Mouse (Mus musculus): Measurements from ENCODE around the gene Cbx8. TPM values are rescaled to one million over a fixed set of nuclear protein-coding genes. Genes with fewer than 3 reads are reported as not detected.

The Cbx8 gene
- polyA plus RNA-seq, 1 experiment from 2014 or later = 9.3 TPM

DNA sequence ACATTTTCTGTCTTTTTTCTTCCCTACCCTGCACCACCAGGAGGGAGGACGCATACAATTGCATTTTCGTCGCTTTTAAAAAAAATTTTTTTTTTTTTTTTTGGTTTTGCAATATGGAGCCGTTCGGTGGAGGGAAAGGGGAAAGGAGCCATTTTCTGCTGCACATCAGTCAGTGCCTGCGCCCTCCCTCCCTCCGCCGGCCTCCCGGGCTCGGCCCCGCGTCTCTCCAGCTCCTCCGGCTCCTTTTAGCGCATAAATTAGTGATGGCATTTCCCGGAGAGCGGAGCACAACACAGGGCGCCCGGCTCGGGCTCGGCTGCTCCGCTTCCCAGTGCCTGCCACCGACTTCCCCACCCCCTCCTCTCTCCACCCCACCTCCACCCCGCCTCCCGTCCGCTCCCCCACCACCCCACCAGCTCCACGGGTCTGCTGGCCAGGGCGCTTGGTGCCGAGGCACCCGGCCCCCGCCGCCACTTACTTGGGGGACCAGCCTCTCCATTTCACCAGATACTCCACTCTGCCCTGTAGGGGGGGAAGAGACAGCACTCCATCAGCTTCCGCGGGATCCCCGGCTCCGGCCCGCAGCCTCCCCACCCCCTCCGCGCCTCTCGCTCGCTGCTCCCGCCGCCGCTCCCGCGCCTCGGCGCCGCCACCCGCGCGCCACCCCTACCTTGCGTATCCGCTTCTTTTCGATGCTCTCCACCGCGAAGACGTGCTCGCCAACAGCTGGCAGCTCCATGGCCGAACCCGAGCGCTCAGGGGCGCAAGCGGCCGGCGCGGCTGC is 44.7 kb upstream of the Cbx8 start:
- DNase-seq (ENCODE audit: low spot score) = peak; percentile 79
- peaks cover 78% of the 10 kb centered on the region for H3K27me3 ChIP-seq (ENCODE audit: control insufficient read depth, insufficient read depth, low read length)
- peak overlapping the region; percentile 98 for H3K27ac ChIP-seq (ENCODE audit: low read depth, low read length)
- ATAC-seq (ENCODE audit: low FRiP score) = peak; percentile 63
- H3K36me3 ChIP-seq (ENCODE audit: control insufficient read depth, insufficient read depth, low read length) = no peaks in the 10 kb centered on the region; the same call in 1 of the 2 replicates
- H3K9me3 ChIP-seq (ENCODE audit: control insufficient read depth, low read length) = no peaks in the 10 kb centered on the region
- H3K4me1 ChIP-seq (replicated peaks; ENCODE audit: control insufficient read depth, insufficient read depth, low read length) = peaks cover 38% of the 10 kb centered on the region
- 1% methylated on average over 47 of the region's 66 CpGs for WGBS
- peak overlapping the region; percentile 82 for H3K4me3 ChIP-seq (ENCODE audit: low read depth, low read length)
- peak overlapping the region; percentile 89 for H3K9ac ChIP-seq (ENCODE audit: low read depth, low read length)
- peak overlapping the region; percentile 82 for H3K4me2 ChIP-seq (replicated peaks; ENCODE audit: low read depth, low read length)

DNA sequence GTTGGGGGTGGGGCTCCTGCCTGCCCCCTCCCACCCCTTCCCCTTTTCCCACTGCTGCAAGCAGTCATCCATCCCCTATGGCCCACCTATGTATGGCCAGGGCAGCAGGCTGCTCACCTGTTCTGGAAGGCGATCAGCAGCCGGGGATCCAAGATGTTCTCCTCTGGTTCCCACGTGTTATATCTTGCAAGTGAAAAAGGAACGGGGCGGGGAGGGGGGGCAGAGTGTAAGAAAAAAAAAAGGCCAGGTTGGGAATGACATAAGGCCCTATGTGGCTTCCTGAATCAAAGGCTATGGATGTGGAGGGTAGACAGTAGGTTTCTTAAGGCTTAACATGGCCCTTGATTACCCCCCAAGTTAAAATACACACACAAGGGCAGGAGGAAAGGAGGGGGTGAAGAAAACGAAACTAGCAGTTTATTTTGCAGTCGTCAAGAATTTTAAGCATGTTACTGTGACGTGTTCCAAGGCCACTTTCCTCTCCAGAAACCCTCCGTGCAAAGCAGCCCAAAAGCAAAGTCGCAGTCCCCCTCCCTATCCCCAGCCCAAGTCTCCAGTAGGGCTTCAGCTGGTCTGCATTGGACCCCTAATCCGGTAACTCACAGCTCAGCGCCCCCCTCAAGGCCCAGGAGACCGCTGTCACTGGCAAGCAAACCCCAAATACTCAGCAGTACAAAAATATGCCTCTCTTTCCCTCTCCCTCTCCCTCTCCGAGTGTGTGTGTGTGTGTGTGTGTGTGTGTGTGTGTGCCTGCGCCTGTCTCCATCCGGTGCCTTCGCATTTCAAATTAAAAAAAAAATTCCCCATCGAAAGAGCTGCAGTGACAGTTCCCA is 43.9 kb upstream of the Cbx8 start:
- 1% methylated on average over 18 of the region's 18 CpGs for WGBS
- ATAC-seq (ENCODE audit: low FRiP score) (no peak), DNase-seq (ENCODE audit: low spot score) (peak; percentile 57)
- H3K9ac ChIP-seq (ENCODE audit: low read depth, low read length) = peak overlapping the region; percentile 89
- H3K27ac ChIP-seq (ENCODE audit: low read depth, low read length) = peak overlapping the region; percentile 98
- H3K4me2 ChIP-seq (replicated peaks; ENCODE audit: low read depth, low read length) = peak overlapping the region; percentile 82
- H3K4me3 ChIP-seq (ENCODE audit: low read depth, low read length) = peak overlapping the region; percentile 82
- H3K36me3 ChIP-seq (ENCODE audit: control insufficient read depth, insufficient read depth, low read length) = no peaks in the 10 kb centered on the region; the same call in 1 of the 2 replicates
- no peaks in the 10 kb centered on the region for H3K9me3 ChIP-seq (ENCODE audit: control insufficient read depth, low read length)
- peaks cover 32% of the 10 kb centered on the region for H3K4me1 ChIP-seq (replicated peaks; ENCODE audit: control insufficient read depth, insufficient read depth, low read length)
- H3K27me3 ChIP-seq (ENCODE audit: control insufficient read depth, insufficient read depth, low read length) = peaks cover 77% of the 10 kb centered on the region

DNA sequence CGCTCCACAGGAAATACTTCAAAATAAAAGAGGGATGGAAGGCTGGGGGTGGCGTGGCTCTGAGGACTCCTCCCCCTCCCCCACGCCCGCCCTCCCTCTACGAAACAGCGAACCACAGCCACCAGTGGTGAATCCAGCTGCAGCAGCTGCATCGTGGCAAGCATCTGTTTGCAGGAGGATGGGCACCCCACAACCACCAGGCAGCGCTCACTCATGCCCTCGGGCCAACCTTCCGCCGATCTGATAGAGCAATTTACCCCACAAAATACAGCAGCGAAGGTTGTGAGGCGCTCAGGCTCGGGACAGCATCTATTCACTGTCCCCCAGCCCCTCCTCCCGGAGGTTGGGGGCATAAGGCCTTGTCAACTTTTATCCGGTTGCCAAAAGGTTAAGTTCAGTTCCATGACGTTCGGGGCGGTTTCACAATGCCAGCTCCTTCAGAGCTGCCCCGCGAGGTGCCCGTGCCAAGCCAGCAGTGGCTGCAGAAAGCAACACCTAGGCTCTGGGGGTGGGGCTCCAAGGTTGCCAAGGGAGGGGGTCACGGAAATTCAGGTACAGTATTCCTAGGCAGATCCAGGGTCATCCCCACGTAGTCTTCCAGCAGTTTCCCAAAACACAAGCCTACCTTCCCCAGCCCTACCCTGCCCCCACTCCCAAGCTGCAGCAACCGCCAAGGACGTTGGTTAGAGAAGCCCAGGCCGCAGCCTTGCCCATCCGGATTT is 43.1 kb upstream of the Cbx8 start:
- Histone ChIP-seq H3K27me3 (ENCODE audit: control insufficient read depth, insufficient read depth, low read length) (peaks cover 74% of the 10 kb centered on the region), H3K9me3 (ENCODE audit: control insufficient read depth, low read length) (no peaks in the 10 kb centered on the region), H3K27ac (ENCODE audit: low read depth, low read length) (no peak overlapping the region), H3K4me2 (replicated peaks; ENCODE audit: low read depth, low read length) (peak overlapping the region; percentile 82), H3K9ac (ENCODE audit: low read depth, low read length) (peak overlapping the region; percentile 89), H3K36me3 (ENCODE audit: control insufficient read depth, insufficient read depth, low read length) (no peaks in the 10 kb centered on the region; the same call in 1 of the 2 replicates), H3K4me1 (replicated peaks; ENCODE audit: control insufficient read depth, insufficient read depth, low read length) (peaks cover 36% of the 10 kb centered on the region), H3K4me3 (ENCODE audit: low read depth, low read length) (peak overlapping the region; percentile 82)
- ATAC-seq (ENCODE audit: low FRiP score) = no peak
- peak; percentile 43 for DNase-seq (ENCODE audit: low spot score)
- WGBS = under 1% methylated on average over 28 of the region's 28 CpGs

DNA sequence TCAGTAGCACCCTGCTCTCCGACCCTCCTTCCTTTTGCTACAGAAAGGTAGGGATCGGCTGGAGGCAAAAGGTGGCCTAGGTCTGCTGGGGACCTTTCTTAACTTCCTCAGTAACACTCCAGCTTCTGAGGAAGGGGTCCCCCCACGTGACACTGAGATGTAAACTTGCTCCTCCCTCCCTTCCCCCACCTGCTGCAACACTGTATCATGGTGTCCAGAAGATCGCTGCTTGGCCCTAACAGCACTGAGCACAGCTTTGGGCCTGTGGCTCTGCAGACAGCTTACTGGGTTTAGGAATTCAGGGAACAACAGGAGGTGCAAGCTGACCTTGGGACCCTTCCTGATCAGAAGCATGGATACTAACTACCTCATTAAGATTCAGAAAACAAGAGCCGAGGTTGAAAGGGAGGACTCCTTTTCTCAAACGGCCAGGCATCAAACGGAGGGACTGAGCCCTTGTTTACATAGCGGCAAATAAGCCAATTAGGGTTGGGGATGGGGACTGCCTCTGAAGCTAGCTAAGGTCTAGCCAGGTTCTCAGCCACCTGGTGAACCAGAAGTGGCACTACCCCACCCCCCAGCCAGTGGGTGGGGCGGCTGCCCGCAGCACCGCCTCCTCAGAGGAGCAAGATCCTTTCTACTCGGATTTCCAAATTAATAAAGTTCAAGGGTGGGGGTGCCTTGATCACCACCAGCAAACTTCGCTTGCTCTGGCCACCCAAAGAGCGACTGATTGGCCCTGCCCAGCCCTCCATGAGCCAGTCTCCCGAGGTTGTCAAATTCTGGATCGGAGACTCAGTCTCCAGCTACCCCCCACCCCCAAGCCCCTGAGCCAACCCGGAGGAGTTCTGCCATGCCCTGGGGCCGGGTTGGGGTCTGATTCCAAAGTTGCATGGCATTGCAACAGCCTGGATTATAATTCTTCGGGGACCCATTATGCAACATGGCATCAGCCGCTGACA is 42.1 kb upstream of the Cbx8 start:
- no peaks in the 10 kb centered on the region for H3K9me3 ChIP-seq (ENCODE audit: control insufficient read depth, low read length)
- ATAC-seq (ENCODE audit: low FRiP score) (no peak), DNase-seq (ENCODE audit: low spot score) (peak; percentile 33)
- H3K9ac ChIP-seq (ENCODE audit: low read depth, low read length) = no peak overlapping the region
- H3K4me1 ChIP-seq (replicated peaks; ENCODE audit: control insufficient read depth, insufficient read depth, low read length) = peaks cover 45% of the 10 kb centered on the region
- whole genome bisulfite sequencing = 3% methylated on average over 20 of the region's 20 CpGs
- peak overlapping the region; percentile 82; the same call in 1 of the 2 replicates for H3K4me3 ChIP-seq (ENCODE audit: low read depth, low read length)
- peak overlapping the region; percentile 82 for H3K4me2 ChIP-seq (replicated peaks; ENCODE audit: low read depth, low read length)
- peaks cover 65% of the 10 kb centered on the region for H3K27me3 ChIP-seq (ENCODE audit: control insufficient read depth, insufficient read depth, low read length)
- H3K27ac ChIP-seq (ENCODE audit: low read depth, low read length) = no peak overlapping the region
- H3K36me3 ChIP-seq (ENCODE audit: control insufficient read depth, insufficient read depth, low read length) = no peaks in the 10 kb centered on the region; the same call in 1 of the 2 replicates

DNA sequence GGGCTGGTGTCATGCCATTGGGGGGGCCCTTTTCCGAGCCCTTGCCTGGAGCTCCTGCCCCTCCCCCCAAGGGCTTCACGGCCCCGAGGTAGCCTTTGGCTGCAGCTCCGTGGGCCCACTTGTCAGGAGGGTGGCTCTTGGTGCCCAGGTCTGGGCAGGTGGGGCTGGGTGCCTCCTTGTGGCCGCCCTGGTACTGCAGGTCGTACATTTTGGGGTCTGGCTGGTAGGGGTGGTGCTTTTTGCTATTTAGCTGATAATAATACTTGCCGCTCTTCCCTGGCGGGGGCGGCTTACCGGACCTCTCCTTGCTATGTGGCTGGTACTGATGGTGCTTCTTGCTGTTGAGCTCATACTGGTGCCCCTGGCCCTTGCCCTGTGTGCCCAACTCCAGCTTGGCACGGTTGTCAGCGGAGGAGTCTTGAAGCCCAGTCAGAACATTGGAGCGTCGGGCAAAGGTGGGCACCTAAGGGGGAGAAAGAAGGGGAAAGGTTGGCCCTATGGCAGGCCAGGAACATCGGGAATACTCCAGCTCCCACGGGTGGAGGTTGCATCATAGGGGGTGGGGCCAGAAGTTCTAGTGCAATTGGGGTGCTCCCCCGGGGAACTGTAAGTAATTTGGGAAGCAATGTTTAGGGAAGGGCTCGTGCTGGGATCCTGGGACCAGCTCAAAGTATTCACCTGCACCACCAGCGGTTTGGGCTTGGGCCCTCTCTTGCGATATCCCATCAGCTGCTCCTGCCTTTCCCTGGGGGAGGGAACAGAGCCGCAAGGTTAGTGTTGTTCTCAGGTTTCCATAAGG is 41.3 kb upstream of the Cbx8 start:
- Histone ChIP-seq H3K36me3 (ENCODE audit: control insufficient read depth, insufficient read depth, low read length) (no peaks in the 10 kb centered on the region; the same call in 1 of the 2 replicates), H3K4me3 (ENCODE audit: low read depth, low read length) (peak overlapping the region; percentile 14; the same call in 1 of the 2 replicates), H3K9ac (ENCODE audit: low read depth, low read length) (no peak overlapping the region), H3K27ac (ENCODE audit: low read depth, low read length) (no peak overlapping the region), H3K9me3 (ENCODE audit: control insufficient read depth, low read length) (no peaks in the 10 kb centered on the region), H3K27me3 (ENCODE audit: control insufficient read depth, insufficient read depth, low read length) (peaks cover 56% of the 10 kb centered on the region), H3K4me2 (replicated peaks; ENCODE audit: low read depth, low read length) (no peak overlapping the region), H3K4me1 (replicated peaks; ENCODE audit: control insufficient read depth, insufficient read depth, low read length) (peaks cover 44% of the 10 kb centered on the region)
- WGBS = 8% methylated on average over 21 of the region's 21 CpGs
- ATAC-seq (ENCODE audit: low FRiP score) (no peak), DNase-seq (ENCODE audit: low spot score) (peak; percentile 71)

DNA sequence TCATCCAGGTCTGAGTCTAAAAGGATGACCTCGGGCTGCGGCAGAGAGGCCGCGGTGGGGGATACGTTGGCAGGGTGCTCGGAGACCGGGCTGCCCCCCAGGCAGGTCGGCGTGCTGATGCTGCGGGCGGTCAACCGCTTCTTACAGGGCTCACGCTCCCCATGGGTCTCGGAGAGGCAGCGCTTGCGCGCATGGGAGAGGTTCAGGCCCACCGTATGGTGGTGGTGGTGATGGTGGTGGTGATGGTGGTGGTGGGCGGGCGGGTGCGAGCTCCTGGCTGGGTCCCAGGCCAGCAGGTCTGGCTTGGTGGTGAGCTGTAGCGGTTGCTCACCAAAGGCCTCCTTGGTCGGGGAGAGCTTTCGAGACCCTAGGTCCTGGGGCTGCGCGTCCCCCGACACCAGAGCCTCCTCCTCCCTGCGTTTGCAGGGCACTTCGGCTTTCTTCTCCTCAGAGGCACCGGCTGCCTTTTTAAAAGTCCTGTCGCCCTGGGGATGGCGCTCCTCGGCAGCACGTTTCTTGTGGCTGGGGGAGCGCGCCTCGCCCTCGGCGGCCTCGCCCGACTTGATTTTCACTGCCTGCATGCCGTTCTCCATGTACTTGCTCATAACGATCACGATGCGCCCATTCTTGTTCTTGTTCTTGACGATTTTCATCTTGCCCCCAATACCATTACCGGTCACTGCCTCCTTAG is 40.5 kb upstream of the Cbx8 start:
- peak overlapping the region; percentile 14; the same call in 1 of the 2 replicates for H3K4me3 ChIP-seq (ENCODE audit: low read depth, low read length)
- DNase-seq (ENCODE audit: low spot score) = peak; percentile 42
- no peak for ATAC-seq (ENCODE audit: low FRiP score)
- no peak overlapping the region for H3K9ac ChIP-seq (ENCODE audit: low read depth, low read length)
- peaks cover 44% of the 10 kb centered on the region for H3K4me1 ChIP-seq (replicated peaks; ENCODE audit: control insufficient read depth, insufficient read depth, low read length)
- H3K4me2 ChIP-seq (replicated peaks; ENCODE audit: low read depth, low read length) = 0 out of 2 replicates have a peak overlapping the region, but pooled peaks have one; percentile 5
- H3K27ac ChIP-seq (ENCODE audit: low read depth, low read length) = no peak overlapping the region
- 8% methylated on average over 41 of the region's 47 CpGs for WGBS
- H3K27me3 ChIP-seq (ENCODE audit: control insufficient read depth, insufficient read depth, low read length) = peaks cover 51% of the 10 kb centered on the region
- H3K9me3 ChIP-seq (ENCODE audit: control insufficient read depth, low read length) = no peaks in the 10 kb centered on the region
- H3K36me3 ChIP-seq (ENCODE audit: control insufficient read depth, insufficient read depth, low read length) = no peaks in the 10 kb centered on the region; the same call in 1 of the 2 replicates

All from hindbrain, embryonic 11.5 days (tissue).